Mouse (Mus musculus) MEL (cell line): ENCODE measurements at regions not wholly inside any gene's neighbourhood (a gene's known extent, or its start where the extent isn't known, plus 50 kb on each side); places are given as distances from the start of the nearest gene placed in this dataset.

Experiments used
- DNase-seq: peaks from one replicate; pipeline ENCODE4 v3.0.0; 2011; ENCODE audit warnings: low read depth, low spot score
- H3K27ac ChIP-seq: 2 replicates; pipeline ENCODE4 v1.5.1; 2012; ENCODE audit warnings: low read depth, mild to moderate bottlenecking, control low read depth, low read length, moderate library complexity; ENCODE audit not compliant: control insufficient read depth
- H3K27me3 ChIP-seq, 2 experiments: fragments of 150-350 bp in 1 of 2; sonication (generic) in 1 of 2; 2 replicates each; pipeline ENCODE4 v1.6.1; 2012; ENCODE audit warnings: low read length in 2 of 2, mild to moderate bottlenecking in 2 of 2, improper control_type of control experiment in 1 of 2, moderate library complexity in 1 of 2; ENCODE audit not compliant: insufficient read depth in 2 of 2, control insufficient read depth in 1 of 2
- H3K36me3 ChIP-seq, 2 experiments: 2 replicates each; pipeline ENCODE4 v1.6.1; 2012 to 2014; ENCODE audit warnings: low read length in 2 of 2, improper control_type of control experiment in 1 of 2, inconsistent platforms in 1 of 2, mild to moderate bottlenecking in 1 of 2; ENCODE audit not compliant: insufficient read depth in 2 of 2, control insufficient read depth in 1 of 2
- H3K4me1 ChIP-seq, 2 experiments: fragments of 150-350 bp in 1 of 2; sonication (generic) in 1 of 2; 2 replicates each; pipeline ENCODE4 v1.6.1; 2012; ENCODE audit warnings: low read length in 2 of 2, improper control_type of control experiment in 1 of 2, mild to moderate bottlenecking in 1 of 2; ENCODE audit not compliant: insufficient read depth in 2 of 2, control insufficient read depth in 1 of 2
- H3K4me3 ChIP-seq, 2 experiments: fragments of 150-350 bp in 1 of 2; sonication (generic) in 1 of 2; 2 replicates each; pipeline ENCODE4 v1.5.1; 2012; ENCODE audit warnings: low read depth in 2 of 2, low read length in 2 of 2, mild to moderate bottlenecking in 2 of 2, moderate library complexity in 2 of 2, control low read depth in 1 of 2, improper control_type of control experiment in 1 of 2; ENCODE audit not compliant: control insufficient read depth in 1 of 2, insufficient read depth in 1 of 2
- H3K79me2 ChIP-seq: 2 replicates; pipeline ENCODE4 v1.6.1; 2012; ENCODE audit warnings: mild to moderate bottlenecking, low read length, moderate library complexity; ENCODE audit not compliant: control insufficient read depth, poor library complexity, insufficient read depth
- H3K9ac ChIP-seq: 2 replicates; pipeline ENCODE4 v1.6.1; 2012; ENCODE audit warnings: low read depth, mild to moderate bottlenecking, control low read depth, low read length, moderate library complexity; ENCODE audit not compliant: control insufficient read depth, poor library complexity, severe bottlenecking
- H3K9me3 ChIP-seq: fragments of 150-350 bp; sonication (generic); replicated peaks from 2 replicates; pipeline ENCODE4 v1.6.1; 2012; ENCODE audit warnings: mild to moderate bottlenecking, low read length, improper control_type of control experiment, moderate library complexity; ENCODE audit not compliant: insufficient read depth
- CHD1 ChIP-seq: IDR thresholded peaks from 2 replicates; pipeline ENCODE4 v1.6.1; 2012; ENCODE audit warnings: low read depth, mild to moderate bottlenecking, inconsistent platforms, low read length, improper control_type of control experiment
- CTCF ChIP-seq, 3 experiments: IDR thresholded peaks in 2 of 3; conservative IDR thresholded peaks in 1 of 3; 2 replicates each; pipeline ENCODE4 v1.5.1; 2011 to 2012; ENCODE audit warnings: low read length in 3 of 3, low read depth in 2 of 3, mild to moderate bottlenecking in 2 of 3, improper control_type of control experiment in 1 of 3, inconsistent platforms in 1 of 3, mixed read lengths in 1 of 3, moderate library complexity in 1 of 3; ENCODE audit not compliant: control insufficient read depth in 1 of 3, insufficient read depth in 1 of 3, poor library complexity in 1 of 3, severe bottlenecking in 1 of 3
- E2F4 ChIP-seq: IDR thresholded peaks from 2 replicates; pipeline ENCODE4 v1.6.1; 2011; ENCODE audit warnings: low read depth, low read length, improper control_type of control experiment, borderline replicate concordance
- EP300 ChIP-seq, 2 experiments: IDR thresholded peaks; 2 replicates each; pipeline ENCODE4 v1.6.1; 2011; ENCODE audit warnings: improper control_type of control experiment in 2 of 2, low read length in 2 of 2, low read depth in 1 of 2, mild to moderate bottlenecking in 1 of 2
- ETS1 ChIP-seq: IDR thresholded peaks from 2 replicates; pipeline ENCODE4 v1.6.1; 2012; ENCODE audit warnings: low read depth, mild to moderate bottlenecking, inconsistent platforms, low read length, improper control_type of control experiment, moderate library complexity
- JUND ChIP-seq: IDR thresholded peaks from 2 replicates; pipeline ENCODE4 v1.6.1; 2011; ENCODE audit warnings: low read depth, mild to moderate bottlenecking, improper control_type of control experiment, low read length
- KAT2A ChIP-seq: conservative IDR thresholded peaks from 2 replicates; pipeline ENCODE4 v1.6.1; 2012; ENCODE audit warnings: low read depth, low read length, improper control_type of control experiment, inconsistent platforms
- MAX ChIP-seq: IDR thresholded peaks from 2 replicates; pipeline ENCODE4 v1.6.1; 2011; ENCODE audit warnings: low read length, improper control_type of control experiment
- MEF2A ChIP-seq: IDR thresholded peaks from 2 replicates; pipeline ENCODE4 v1.6.1; 2014; ENCODE audit warnings: low read depth, mild to moderate bottlenecking, inconsistent platforms, low read length, improper control_type of control experiment; ENCODE audit not compliant: poor library complexity, insufficient replicate concordance, severe bottlenecking; ENCODE audit errors: extremely low read depth
- MXI1 ChIP-seq: IDR thresholded peaks from 2 replicates; pipeline ENCODE4 v1.6.1; 2011; ENCODE audit warnings: mild to moderate bottlenecking, low read depth, low read length, improper control_type of control experiment
- MYB ChIP-seq: IDR thresholded peaks from 2 replicates; pipeline ENCODE4 v1.6.1; 2011; ENCODE audit warnings: mild to moderate bottlenecking, low read depth, low read length, improper control_type of control experiment
- MYC ChIP-seq: IDR thresholded peaks from 2 replicates; pipeline ENCODE4 v1.6.1; 2011; ENCODE audit warnings: low read depth, mild to moderate bottlenecking, low read length, improper control_type of control experiment, moderate library complexity
- NELFE ChIP-seq: IDR thresholded peaks from 2 replicates; pipeline ENCODE4 v1.6.1; 2011; ENCODE audit warnings: low read depth, low read length, improper control_type of control experiment
- POLR2AphosphoS2 ChIP-seq: IDR thresholded peaks from 2 replicates; pipeline ENCODE4 v1.6.1; 2011; ENCODE audit warnings: low read length, improper control_type of control experiment
- RCOR1 ChIP-seq: IDR thresholded peaks from 2 replicates; pipeline ENCODE4 v1.6.1; 2012; ENCODE audit warnings: low read depth, mild to moderate bottlenecking, inconsistent platforms, low read length, improper control_type of control experiment
- SIN3A ChIP-seq: IDR thresholded peaks from 2 replicates; pipeline ENCODE4 v1.6.1; 2012; ENCODE audit warnings: low read length, improper control_type of control experiment, inconsistent platforms
- SMC3 ChIP-seq: IDR thresholded peaks from 2 replicates; pipeline ENCODE4 v1.6.1; 2011; ENCODE audit warnings: low read depth, low read length, improper control_type of control experiment
- TAL1 ChIP-seq: IDR thresholded peaks from 2 replicates; pipeline ENCODE4 v1.6.1; 2012; ENCODE audit warnings: mild to moderate bottlenecking, inconsistent platforms, low read length, moderate library complexity, mixed read lengths
- TBP ChIP-seq: IDR thresholded peaks from 2 replicates; pipeline ENCODE4 v1.8.0; 2011; ENCODE audit warnings: low read depth, low read length, improper control_type of control experiment
- TCF12 ChIP-seq: IDR thresholded peaks from 2 replicates; pipeline ENCODE4 v1.6.1; 2014; ENCODE audit warnings: low read depth, mild to moderate bottlenecking, inconsistent platforms, low read length, improper control_type of control experiment, moderate library complexity
- USF1 ChIP-seq: IDR thresholded peaks from 2 replicates; pipeline ENCODE4 v1.6.1; 2014; ENCODE audit warnings: low read depth, mild to moderate bottlenecking, inconsistent platforms, low read length, improper control_type of control experiment, moderate library complexity
- USF2 ChIP-seq, 2 experiments: IDR thresholded peaks; 2 replicates each; pipeline ENCODE4 v1.6.1; 2011 to 2012; ENCODE audit warnings: improper control_type of control experiment in 2 of 2, low read length in 2 of 2, borderline replicate concordance in 1 of 2, inconsistent platforms in 1 of 2, low read depth in 1 of 2, mild to moderate bottlenecking in 1 of 2; ENCODE audit not compliant: insufficient read depth in 1 of 2
- ZC3H11A ChIP-seq: IDR thresholded peaks from 2 replicates; pipeline ENCODE4 v1.6.1; 2012; ENCODE audit warnings: low read depth, mild to moderate bottlenecking, inconsistent platforms, low read length, improper control_type of control experiment
- ZKSCAN1 ChIP-seq: IDR thresholded peaks from 2 replicates; pipeline ENCODE4 v1.6.1; 2012; ENCODE audit warnings: low read depth, mild to moderate bottlenecking, inconsistent platforms, low read length, improper control_type of control experiment, moderate library complexity
- ZNF384 ChIP-seq: IDR thresholded peaks from 2 replicates; pipeline ENCODE4 v1.6.1; 2012; ENCODE audit warnings: low read depth, mild to moderate bottlenecking, inconsistent platforms, low read length, improper control_type of control experiment

DNA sequence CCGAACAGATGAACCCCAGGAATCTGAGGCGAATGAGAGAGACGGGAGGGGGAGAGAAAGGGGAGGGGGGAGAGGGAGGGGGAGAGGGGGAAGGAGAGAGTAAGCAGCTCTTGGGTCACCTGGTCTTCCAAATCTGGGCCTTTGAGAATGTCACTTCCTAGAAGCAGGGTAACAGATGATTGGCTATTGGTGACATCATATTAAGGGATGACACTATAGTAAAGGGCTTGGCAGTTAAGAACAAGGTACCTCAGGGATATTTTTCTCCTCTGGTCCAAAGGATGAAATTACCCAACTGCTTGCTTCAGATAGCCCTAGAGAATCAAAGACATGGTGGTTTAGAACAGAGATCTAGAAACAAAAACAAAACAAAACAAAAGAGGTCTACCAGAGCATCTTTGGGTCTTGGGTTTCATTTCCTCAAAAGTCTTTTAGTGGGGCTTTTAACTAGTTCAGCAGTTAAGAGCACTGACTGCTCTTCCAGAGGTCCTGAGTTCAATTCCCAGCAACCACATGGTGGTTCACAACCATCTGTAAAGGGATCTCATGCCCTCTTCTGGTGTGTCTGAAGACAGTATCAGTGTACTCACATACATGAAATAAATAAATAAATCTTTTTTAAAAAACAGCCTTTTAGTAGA, 97.6 kb upstream of the Gnao1 start:
- H3K27me3 ChIP-seq: no peaks in the 10 kb centered on the region
- H3K36me3 ChIP-seq: no peaks in the 10 kb centered on the region
- no peaks in the 10 kb centered on the region for H3K79me2 ChIP-seq
- H3K27ac ChIP-seq: no peak overlapping the region
- H3K9me3 ChIP-seq: no peaks in the 10 kb centered on the region
- DNase-seq: no peak
- TF ChIP-seq TAL1: no peak
- no peak for TF ChIP-seq MAX
- TF ChIP-seq ZNF384: no peak
- TF ChIP-seq ZKSCAN1: no peak
- TF ChIP-seq NELFE: no peak
- TF ChIP-seq EP300 (IDR thresholded peaks at IDR 0.05; ENCODE audit: low read depth in 1 of 2, low read length in 2 of 2): no peak
- TF ChIP-seq MYC: no peak
- TF ChIP-seq MXI1: no peak
- TF ChIP-seq SMC3: no peak
- TF ChIP-seq POLR2AphosphoS2: no peak
- TF ChIP-seq SIN3A: no peak
- no peak for TF ChIP-seq MEF2A
- no peak for TF ChIP-seq JUND
- TF ChIP-seq KAT2A: no peak
- H3K4me1 ChIP-seq: no peaks in the 10 kb centered on the region
- no peak overlapping the region for H3K9ac ChIP-seq
- no peak overlapping the region for H3K4me3 ChIP-seq

DNA sequence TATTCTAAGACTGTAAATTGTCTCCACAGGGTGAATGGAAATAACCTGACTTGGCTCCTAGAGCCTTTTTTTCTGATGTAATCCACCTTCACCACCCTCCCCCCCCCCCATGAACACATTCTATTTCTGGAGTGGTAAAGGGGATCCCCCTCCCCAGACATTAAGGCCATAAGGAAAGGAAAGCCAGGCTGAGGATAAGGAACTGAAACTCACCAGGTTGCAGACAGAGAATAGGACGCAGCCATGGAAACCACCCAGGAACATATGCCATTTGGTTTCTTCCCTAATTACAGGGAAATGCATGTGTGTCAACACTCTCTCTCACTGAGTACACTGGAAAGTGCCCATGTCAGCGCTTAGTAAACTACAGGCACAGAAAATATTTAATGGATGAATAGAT, 96.5 kb upstream of the Gnao1 start:
- no peaks in the 10 kb centered on the region for H3K36me3 ChIP-seq
- H3K9ac ChIP-seq: no peak overlapping the region
- no peak for TF ChIP-seq RCOR1
- no peak for TF ChIP-seq EP300 (IDR thresholded peaks at IDR 0.05; ENCODE audit: low read depth in 1 of 2, low read length in 2 of 2)
- TF ChIP-seq USF1: no peak
- TF ChIP-seq JUND: no peak
- TF ChIP-seq MEF2A: no peak
- TF ChIP-seq TBP: no peak
- TF ChIP-seq ZNF384: no peak
- no peak for TF ChIP-seq TCF12
- TF ChIP-seq CTCF (IDR thresholded peaks at IDR 0.05 in 2 of 3, conservative IDR thresholded peaks at IDR 0.05 in 1 of 3; ENCODE audit: control insufficient read depth in 1 of 3, insufficient read depth in 1 of 3, low read depth in 2 of 3, low read length in 3 of 3, poor library complexity in 1 of 3, severe bottlenecking in 1 of 3): no peak
- TF ChIP-seq E2F4: no peak
- no peak for TF ChIP-seq ZC3H11A
- TF ChIP-seq ETS1: no peak
- TF ChIP-seq MYB: no peak
- no peak for TF ChIP-seq CHD1
- no peak for TF ChIP-seq POLR2AphosphoS2
- no peak for TF ChIP-seq USF2 (IDR thresholded peaks at IDR 0.05; ENCODE audit: borderline replicate concordance in 1 of 2, insufficient read depth in 1 of 2, low read depth in 1 of 2, low read length in 2 of 2)
- no peaks in the 10 kb centered on the region for H3K27me3 ChIP-seq
- H3K4me3 ChIP-seq: no peak overlapping the region
- H3K4me1 ChIP-seq: no peaks in the 10 kb centered on the region
- H3K27ac ChIP-seq: no peak overlapping the region
- no peak for DNase-seq
- H3K9me3 ChIP-seq: no peaks in the 10 kb centered on the region
- H3K79me2 ChIP-seq: no peaks in the 10 kb centered on the region
